Mouse (Mus musculus): ENCODE results near the gene Srgap3.

The Srgap3 gene

DNA sequence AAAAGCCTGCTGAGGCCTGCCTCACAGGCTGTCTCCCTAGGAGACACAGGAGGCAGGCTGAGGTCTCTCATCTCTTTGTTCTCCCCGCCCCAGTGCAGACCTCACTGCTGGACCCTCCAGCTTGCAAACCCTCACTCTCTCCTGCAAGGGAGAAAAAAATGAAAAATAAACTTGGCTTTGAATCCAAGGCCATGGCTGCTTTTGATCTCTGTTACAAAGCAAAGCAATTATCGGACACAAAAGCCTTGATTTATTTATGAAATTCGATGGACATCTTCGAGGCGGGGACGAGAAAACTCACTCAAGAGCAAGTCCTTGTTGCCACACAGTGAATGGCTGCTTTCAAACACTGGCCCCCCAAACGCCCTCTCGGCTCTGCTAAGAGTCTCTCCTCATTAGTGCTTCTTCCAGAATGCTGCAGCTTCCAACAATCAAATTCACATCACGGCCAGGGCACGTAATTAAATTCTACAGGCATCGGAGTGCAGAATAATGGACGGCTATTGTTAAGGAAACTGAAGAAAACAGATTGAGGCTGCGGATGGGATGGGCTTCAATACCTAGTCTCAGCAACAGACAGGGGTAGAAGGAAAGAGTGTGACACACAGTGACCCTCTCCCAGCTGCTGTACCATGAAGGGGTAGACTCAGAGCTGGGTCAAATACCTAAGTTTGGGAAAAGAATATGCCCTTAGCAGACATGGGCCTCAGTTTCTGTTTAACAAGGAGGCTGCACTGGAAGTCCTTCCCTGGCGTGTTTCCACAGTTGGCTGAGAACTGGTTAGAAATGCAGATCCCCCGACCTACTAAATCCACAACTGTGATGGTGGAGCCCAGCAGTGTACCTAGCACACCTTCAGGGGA is 137.2 kb downstream of the Srgap3 start:
- no peak for DNase-seq

DNA sequence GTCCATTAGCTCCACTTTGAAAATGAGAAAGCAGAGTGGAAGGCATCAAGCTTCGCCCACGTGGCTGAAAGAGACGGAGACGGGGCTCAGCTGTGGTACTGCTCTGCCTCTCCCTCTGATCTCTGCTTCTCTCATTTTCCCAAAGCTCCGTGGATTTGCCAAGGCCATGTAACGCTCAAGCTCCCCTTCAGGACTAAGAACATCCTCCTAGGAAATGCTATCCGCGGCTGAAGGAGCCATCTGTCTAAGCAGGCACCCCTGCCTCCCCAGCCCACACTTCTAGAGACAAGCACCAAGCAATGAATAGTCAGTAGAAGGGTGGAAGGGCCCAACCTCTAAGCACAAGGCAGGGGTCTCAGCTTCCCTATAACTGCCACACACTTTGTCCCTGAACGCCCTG is 138.3 kb downstream of the Srgap3 start:
- DNase-seq = no peak

DNA sequence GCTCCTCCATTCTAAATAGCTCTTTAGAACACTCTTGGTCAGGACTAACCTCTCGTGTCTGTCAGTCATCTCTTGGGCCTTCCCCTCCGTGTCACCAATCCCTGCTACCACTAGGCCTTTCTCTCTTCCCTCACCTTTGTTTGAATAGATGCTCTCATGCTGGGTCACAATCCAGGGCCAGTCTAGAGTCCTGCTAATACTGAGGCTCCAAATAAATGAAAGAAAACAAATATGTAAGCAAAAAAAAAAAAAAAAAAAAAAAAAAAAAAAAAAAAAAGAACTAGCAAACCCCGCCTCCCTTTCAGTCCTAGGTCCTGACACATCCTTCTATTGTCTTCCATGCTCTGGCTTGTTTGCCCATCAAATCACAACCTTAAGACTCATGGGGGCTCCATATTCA is 145.1 kb downstream of the Srgap3 start:
- DNase-seq = no peak

DNA sequence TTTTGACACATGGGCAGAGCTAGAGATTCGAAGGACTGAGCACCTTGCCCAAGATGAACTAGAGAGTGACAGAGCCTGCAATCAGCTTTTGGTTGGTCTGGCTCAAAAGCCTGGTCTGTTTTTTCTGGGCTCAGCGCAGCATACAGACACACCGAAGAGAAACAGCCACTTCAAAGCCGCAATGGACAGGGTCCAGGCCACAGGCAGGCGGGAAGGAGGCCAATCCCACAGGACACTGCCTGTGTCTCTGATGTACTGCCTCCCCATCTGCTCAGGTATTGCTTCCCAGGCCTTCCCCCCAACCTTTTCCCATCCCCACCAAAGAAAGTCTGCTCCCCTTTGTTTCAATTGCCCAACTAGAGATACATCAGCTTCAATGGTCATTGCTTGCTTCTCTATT is 148.7 kb downstream of the Srgap3 start:
- DNase-seq = no peak

DNA sequence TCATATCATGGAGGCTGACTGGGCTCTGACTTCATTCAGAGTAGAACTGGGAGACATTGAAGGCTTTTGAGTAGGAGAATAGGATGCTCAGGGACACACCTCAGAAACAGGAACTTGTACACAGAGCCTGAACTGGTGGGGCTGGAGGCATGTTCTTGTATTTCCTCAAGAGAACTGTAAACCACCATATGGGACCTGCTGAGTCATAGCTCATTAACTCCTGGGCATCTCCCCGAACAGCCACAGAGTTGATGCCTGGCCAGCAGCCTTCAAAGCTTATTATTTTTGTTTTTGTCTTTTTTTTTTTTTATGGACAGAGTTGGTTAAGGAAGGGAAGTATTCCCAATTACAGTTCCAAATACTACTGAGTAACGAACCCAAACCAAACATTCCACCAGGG is 150.5 kb downstream of the Srgap3 start:
- DNase-seq = no peak

DNA sequence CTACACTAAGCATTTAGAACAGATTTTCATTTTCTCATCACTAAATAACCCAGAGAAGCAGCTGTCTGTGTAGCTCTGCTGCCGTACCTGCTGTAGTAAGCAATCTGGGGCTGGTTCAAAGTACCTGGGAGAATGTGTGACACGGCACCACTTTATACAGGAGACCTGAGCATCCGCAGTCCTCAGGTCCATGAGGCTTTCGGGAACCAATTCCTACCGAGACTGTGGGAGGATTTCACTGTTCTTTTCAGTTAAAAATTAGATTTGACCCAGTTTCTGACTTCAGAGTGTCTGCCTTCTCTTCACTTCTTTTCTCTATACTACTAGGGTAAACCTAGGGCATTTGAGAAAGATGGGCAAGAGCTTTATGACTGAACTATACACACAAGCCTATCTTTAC is 153.2 kb downstream of the Srgap3 start:
- DNase-seq = no peak

DNA sequence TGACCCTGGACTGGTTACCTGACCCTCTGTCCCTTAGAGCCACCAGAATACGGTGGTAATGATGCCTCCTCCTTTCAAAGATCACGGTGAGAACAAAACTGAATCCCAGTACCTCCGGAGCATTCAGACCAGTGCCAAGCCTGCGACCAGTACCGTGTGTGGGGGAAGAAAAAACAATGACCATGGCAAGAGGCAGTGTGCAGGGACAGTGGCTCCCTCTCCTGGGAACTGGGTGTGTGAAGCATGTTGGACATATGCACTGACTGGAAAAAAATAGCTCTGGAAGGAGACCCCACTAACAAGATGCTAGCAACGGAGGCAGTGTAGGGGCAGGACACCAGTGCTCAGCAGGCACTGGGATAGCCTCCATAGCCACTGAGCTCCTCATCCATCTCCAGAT is 157.2 kb downstream of the Srgap3 start:
- no peak for DNase-seq

DNA sequence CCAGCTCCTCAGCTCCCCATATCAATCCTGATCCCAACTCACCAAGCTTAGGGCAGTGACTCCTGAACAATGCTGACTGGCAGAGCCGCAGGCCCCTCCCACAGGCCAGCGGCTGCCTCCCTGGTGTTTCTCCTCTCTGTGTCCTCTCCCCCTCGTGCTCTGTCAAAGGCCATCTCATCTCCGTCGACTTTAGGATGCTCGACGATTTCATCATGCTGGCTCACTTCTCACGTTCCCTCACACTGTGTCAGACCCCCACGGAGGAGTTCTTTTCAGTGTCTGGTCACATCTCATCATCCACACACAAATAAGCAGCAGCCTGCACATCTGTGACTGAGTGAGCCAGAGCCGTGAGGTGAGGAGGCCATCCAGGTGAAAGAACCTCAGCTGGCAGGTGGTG is 158.4 kb downstream of the Srgap3 start:
- DNase-seq = no peak

DNA sequence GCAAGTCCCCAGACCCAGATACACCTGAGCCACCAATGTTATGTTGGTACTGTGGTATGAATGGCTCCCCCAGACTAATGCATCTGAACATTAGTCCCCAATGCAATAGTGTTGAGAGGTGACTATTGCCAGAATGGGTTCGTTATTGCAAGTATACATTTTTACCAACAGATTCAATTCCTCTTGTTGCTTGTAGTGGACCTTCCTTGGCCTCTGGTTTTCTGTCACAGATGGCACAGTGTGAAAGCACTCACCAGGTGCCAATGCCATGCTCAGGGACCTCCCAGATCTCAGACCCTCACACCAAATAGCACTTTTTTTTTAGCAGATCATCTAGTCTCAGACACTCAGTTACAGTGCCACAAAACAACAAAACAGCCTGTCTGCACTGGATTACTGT is 158.9 kb downstream of the Srgap3 start:
- DNase-seq = no peak

DNA sequence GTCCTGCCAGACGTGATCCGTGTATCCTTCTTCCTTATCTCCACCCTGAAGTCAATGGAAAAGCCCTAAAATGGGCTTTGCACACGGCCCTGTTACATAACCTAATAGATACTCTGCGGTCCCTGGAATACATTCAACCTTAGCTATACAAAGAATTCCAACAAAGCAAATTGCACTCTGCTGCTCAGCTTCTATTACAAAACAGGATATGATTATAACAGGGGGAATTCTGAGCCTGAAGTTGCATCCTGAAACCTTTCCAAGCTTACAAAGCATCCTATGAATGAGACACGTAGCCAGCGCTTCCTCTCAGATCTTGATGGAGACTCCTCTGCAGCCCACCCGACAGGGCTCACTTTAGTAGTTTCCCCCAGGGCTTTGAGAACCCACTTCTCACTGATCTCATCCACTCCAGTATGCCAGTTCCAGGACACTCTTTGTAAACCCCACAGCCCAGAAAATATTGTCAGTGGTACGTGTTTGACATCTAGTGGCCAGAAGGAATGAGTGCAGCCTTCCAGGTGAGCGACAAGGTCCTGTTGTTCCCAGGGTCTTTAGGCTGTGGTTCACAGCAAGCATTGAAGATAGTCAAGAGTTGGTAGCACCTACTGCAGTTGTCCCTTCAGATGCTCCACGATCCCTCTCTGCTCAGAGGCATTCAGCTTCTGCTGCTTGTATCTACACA is 165.5 kb downstream of the Srgap3 start:
- no peak for DNase-seq

DNA sequence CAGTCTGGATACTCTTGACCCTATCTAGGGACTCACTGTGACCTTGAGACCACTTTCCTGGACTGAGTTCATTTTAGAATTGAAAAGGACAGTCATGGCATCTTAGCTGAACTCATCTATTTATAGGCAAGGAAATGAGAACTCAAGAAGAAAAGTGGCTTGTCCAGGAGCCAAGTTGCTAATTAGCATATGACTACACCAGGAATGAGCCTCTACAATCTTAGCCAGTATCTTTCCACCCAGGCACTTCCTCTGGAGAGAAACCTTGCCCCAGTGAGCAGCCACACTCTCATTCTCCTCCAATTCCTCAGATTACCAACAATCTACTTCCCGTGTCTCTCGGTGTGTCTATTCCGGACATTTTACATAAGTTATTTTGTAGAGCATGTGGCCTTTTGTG is 168.9 kb downstream of the Srgap3 start:
- DNase-seq = no peak

DNA sequence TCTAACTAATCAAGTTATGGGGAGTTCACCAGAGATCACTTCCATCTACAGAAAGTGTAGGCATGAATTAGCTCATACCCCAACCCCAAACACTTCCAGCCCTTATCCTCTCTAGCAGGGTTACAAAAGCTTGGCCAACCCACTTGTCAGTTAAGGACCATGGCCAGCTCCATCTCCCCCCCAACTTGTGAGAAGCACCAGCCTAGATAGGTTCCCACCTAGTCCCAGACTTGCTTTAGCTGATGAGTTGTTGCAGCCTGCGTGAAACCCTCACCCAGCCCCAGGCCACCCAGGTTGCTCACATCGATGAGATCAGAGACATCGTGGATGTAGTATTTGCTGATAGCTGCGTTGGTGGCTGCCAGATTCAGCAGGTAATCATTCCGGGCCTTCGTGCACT is 170.3 kb downstream of the Srgap3 start:
- DNase-seq = no peak

DNA sequence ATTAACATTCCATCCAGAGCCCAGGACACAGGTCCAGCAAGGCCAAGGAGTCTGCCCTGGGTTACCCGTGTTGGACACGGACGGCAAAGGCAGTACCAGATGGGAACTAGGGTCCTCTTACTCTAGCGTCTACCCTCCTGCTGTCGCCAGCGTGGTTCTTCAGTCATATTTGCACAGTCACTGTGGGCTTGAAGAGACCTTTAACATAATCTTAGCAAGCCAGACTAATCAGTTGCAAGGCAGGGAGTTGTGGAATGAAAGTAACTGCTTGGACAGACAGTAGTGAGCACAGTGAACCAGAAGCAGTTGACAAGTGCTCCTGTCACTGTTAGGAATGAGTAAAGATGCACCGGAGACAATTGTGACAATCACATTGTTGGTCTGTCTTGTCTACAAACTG is 173.3 kb downstream of the Srgap3 start:
- DNase-seq = no peak

DNA sequence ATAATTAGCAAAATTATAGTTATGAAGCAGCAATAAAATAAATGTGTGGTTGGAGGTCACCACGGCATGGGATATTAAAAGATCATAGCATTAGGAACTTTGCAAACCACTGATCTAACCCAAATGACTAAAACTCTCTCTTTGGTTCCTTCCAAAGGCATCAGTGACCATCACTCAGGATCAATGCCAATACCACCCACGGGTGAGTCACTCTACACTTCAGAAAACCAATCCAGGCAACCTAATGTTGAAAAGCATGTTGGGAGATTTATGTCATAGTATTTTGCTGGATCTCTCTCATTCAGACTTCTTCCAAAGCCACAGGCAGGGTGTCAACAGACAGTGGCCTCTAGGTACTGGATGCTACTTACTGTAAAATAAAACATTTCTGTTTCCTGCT is 176.1 kb downstream of the Srgap3 start:
- no peak for DNase-seq

DNA sequence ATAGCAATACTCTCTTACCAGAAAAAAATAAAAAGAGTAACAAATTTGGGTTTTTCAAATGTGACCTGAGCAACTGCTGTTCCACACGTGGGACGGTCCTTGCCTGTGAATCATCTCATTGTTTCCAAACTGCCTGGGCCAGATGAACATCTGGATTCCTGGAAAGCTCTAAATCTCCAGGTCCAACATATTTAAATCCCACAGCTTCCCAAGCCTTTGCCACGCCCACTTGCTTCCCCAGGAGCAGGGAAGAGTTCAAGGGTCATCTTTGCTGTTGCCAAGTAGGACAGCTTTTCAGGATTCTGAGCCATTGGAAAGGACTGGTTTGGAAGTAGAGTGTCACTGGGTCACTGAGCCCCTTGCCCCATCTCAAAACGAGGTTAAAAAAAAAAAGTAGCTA is 188.5 kb downstream of the Srgap3 start:
- no peak for DNase-seq

DNA sequence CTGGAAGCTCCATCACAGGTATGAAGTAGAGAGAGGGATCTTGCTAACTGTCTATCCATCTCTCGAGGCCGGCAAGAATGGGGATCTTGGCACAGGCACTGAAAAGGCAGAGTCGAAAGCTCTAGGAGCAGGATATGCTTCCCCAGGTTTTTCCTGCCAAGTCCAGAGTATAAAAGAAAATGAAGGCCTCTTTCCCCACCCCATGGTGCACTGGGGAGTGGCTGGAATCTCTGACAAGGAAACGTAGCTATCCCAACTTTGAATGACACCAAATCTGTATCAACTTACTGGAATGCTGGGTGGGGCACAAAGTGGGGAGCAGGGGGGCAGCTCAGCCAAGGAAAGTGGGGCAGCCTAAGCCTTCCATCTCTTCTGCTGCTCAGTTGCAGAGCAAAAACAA is 190.2 kb downstream of the Srgap3 start:
- DNase-seq = no peak

DNA sequence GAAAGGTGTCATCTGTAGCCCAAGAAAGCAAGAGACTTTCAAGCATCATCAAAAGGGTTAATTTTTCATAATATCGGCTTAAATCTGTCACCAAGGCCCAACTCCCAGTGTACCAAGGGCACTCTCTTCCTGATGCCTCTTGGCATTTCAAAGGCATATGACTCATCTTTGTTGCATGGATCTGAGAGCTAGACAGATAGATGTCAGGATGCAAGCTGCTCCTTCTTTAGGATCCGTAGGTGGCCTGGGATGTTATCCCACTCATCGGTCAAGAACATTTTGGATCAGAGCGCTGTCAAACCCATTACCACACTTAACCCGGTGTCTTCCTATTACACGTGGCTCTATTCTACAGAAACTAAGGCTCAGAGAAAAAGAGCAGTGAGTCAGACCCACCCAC is 192.1 kb downstream of the Srgap3 start:
- no peak for DNase-seq

DNA sequence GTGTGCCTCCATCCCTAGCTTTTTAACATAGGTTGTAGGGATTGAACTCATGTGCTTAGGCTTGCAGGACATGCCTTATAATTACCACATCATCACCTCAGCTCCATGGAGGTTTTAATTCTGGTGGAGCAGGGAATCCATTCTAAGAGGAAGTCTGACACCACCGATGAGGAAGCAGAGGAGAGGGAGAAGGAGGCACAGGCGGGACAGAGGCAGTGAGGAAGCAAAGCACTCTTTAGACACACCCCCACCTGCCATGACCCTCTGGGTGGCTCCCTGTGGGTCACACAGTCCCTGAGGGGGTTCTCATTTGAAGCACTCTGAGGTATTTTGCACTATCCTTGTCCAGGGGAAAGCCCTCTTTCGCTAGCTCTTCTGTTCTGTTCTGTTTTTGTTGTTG is 194.5 kb downstream of the Srgap3 start:
- DNase-seq = no peak

DNA sequence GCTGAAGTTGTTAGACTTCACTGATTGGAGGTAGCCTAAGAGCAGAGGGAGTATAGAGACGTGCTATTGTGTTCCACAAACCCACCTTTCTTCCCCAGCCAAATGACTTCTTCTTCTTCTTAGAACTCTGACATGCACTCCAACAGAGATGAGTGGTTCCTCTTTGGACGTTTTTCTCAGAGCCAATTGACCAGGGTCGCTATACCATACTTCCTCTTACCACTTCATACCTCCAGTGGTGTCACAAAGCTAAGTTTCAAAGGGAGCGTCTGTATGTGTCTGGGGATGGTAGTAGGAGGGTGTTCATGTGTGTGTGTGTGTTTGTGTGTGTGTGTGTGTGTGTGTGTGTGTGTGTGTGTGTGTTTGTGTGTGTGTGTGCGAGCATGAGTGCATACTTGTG is 195.1 kb downstream of the Srgap3 start:
- no peak for DNase-seq

DNA sequence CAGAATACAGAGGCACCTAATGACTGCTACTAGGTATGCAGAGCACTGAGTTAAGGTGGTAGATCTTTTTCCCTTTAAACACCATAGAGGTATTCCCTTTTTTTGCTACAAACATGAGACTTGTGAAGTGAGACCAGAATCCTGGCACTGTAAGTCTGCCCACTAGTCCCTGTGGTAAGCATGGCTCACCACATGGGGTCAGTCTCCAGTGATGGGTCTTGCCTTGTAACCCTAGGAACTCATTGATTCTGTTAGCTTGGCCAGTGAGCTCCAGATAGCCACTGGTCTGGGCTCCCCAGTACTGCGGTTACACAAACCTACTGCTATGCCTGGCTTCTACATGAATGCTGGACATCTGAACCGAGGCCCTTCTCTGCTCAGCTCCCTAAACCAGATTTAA is 204.8 kb downstream of the Srgap3 start:
- no peak for DNase-seq

DNA sequence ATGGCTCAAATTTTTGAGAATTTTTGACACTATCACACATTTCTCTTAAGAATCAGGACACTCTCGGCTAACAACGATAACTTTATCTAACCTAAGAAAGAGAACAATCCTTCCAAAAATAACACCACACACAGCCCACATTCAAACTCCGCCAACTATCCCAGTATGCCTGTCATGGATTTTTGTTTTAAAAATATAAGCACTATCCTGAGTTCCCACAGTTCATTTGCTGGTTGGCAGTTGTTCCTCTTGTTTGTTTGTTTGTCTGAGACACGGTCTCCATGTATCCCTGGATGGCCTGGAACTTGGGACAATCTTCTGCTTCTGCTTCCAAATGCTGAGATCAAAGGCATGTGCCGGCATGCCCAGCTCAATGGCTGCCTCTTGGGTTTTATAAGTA is 205.3 kb downstream of the Srgap3 start:
- DNase-seq = no peak

DNA sequence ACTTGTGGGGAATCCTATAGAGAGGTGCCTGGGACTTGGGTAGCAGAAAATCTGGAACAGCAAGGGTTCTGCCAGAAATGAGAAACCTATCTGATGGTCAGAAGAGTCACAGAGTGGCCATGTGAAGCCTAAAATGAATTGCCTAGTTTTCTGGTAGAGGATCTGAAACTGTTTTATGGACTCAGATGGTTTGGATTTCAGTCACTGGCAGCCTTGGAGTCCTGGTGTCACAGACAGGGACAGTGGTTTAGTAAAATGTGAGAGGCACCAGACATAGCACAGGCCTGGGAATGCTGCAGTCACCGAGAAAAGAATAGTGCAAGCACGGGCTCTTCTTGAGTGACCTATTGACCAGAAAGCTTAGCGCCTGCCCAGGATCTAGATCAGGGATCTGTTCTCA is 207.4 kb downstream of the Srgap3 start:
- no peak for DNase-seq

DNA sequence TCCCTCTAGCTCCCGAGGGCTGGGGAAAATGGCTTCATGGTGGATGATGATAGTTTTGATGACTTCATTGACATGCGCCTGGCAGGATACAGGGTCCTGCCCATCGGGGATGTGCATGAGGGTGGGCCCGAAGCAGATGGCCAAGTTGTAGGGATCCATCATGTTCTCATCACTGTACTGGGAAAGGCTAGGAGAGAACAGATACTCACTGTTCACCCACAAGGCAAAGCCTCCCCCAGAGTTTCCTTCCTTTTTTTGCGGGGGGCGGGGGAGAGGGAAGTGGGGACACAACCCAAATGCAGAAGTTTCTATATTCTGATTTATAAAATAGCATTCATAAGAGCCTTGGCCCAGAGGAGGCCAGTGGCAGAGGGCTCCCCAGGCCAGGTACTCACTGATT is 208.1 kb downstream of the Srgap3 start:
- DNase-seq = no peak

DNA sequence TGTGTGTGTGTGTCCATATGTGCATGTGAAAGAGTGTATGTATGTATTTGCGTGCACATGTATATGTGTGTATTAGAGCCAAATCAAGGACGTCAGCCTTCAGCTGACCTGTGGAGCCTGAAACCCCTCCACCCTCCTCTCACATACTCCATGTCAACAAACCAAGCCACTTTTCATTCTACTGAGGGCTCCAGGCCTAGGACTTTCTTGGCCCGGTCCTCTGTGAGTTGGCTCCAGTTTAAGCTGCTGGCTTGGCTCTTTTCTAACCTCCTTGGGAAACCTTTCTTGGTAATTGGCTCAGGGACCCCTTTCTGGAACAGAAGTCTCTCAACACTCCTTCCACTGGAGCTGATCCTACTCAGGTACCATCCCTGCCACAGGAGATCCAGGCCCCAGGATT is 210.6 kb downstream of the Srgap3 start:
- no peak for DNase-seq

DNA sequence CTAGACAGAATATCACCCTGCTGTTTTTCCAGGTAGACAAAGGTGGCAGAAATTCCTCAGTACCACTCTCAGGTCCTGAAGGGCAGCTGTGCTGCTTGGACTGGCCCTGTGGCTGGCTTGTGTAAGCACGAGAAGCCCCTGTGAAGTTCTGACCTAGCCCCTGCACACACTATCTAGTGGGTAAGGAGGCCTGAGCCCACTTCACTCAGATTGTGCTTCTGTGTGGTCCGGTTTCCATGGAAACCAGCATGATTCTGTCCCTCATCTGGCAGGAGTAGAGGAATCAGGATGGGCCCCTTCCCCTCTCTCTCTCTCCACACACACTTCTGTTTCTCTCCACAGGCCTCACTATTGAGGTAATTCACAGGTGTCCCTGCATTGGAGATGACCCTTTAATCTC is 212.0 kb downstream of the Srgap3 start:
- no peak for DNase-seq

All from right cerebral cortex, postnatal 14 days (tissue).